Mouse (Mus musculus): Measurements from ENCODE around the gene AW549877.

The AW549877 gene

GRCm38 (mm10) chr15:3995448-3996266, at the start of gene AW549877:
Gene AW549877 (minus strand): TSS chr15:3995744.
- peak; percentile 99 for DNase-seq

DNA sequence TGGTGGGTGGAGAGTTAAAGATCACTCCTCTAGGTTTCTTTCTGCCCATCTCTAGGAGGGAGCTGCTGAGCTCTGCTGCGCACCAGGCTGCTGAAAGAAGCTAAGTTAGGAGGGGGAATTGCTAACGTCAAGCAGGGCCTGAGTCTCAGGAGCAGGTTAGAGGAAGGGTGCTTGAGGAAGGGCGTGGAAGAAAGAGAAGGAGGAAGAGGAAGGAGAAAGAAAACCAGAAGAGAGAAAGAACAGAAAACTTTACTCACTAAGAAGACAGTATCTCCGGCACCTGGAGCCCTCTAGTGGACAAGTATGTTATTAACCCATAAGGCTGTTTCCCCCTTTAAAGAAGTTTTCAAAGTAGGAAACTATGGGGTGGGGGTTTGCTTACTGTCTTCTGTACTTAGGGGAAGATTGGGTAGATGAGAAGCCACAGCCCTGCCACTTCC, 47.5 kb upstream of the AW549877 start:
- peak; percentile 32 for DNase-seq

DNA sequence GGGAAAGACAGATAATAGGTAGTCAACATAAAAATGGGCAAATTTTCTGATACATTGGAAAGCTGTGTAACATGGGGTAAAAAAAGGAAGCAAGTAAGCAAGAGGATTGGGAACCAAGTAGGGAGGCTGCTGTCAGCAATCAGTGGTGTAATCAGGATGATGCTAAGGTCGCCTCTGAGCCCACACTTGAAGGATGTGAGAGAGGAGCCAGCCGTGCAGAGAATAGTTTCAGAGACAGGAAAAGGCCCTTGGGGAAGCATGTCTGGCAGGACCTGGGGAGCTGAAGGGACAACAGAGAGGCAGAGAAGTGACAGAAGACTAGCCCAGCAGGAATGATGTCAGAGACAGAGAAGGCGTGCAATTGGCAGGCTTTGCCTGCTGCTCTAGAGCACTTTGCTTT, 46.9 kb upstream of the AW549877 start:
- no peak for DNase-seq

DNA sequence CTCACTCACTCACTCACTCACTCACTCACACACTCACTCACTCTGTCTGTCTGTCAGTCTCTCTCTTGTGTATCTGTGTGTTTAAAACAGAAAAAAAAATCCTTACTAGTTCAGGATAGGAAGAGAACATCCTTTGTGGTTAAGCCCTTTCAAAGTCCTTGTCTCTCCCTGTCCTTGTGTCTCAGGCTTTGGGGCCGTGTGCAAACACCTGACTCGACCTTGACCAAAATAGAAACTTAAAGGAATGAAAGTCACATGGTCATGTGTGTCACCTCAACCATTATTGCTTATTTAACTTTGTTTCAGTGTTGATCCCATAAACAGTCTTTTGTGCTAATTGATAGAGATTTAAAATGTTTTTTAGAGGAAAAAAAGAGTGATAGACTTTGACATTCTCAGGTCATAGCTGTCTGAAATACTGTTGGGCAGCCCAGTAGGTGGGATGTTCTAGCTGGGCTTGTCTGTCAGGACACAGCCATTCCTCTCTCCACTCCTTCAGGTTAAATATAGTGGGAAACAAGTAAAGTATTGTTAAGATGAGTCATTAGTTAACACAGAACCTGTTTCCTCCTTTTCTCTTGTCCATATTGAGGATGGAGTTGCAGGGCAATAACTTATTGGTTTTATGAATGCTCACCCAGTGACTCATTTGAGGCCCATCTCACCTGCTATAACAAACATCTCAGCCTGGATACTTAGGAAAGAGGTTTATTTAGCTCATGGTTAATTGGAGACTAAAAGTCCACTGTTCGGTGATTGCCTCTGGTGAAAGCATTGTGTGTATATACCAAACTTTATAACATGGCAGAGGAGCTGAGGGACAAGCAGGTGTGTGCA, 37.8 kb upstream of the AW549877 start:
- DNase-seq, result no peak

DNA sequence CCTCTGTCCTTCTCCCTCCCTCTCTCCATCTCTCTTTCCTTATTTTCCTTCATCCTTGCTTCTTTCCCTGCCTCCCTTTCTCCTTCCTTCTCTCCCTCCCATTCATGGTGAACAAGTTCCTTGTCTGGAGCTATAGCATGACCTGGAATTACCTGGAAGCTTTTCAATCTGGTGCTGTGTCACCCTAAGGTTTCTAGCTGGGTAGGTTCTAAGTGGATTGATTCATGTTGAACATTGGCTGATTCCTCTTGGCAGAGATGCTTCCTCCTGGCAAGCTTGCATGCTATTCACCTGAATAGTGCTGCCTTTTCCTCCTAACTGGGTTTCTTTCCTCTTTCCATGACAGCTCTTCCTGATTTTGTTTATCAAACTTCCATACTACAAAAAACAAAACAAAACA, 33.4 kb upstream of the AW549877 start:
- no peak for DNase-seq

GRCm38 (mm10) chr15:4028411-4028700, 32.8 kb upstream of the AW549877 start:
- DNase-seq, result peak; percentile 36

DNA sequence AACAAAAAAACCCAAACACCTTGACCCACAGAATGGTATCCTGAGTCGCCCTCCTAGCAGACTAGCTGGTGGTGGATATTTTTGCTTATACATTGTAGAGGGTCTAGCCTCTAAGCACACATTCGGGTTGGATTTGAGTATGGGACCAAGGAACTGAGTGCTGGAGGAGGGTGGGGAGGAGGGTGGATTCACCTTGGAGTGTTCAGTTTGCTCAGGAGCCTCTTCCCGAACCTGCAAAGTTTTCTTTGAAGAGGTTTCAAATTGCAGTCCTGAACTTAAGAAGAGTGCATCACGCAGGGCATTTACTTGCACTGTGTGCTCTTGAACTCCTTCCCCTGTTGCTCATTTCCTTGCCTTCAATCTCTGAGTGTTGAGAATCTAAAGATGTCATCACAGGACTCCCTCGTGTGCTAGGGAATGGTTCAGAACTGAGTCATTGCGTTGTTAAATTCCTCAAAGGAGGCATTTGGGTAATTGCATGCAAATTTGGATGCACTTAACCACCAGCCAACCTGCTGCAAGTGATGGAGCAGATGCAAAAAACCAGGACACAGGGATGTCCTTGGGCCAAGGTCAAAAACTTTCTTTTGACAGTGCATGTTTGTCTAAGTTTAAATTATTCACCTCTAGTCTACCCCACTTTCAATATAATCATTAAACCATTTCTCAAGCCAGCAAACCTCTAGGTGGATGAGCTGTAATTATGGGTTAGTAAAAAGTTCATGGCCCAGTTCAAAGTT, 32.3 kb upstream of the AW549877 start:
- peak; percentile 39 for DNase-seq

DNA sequence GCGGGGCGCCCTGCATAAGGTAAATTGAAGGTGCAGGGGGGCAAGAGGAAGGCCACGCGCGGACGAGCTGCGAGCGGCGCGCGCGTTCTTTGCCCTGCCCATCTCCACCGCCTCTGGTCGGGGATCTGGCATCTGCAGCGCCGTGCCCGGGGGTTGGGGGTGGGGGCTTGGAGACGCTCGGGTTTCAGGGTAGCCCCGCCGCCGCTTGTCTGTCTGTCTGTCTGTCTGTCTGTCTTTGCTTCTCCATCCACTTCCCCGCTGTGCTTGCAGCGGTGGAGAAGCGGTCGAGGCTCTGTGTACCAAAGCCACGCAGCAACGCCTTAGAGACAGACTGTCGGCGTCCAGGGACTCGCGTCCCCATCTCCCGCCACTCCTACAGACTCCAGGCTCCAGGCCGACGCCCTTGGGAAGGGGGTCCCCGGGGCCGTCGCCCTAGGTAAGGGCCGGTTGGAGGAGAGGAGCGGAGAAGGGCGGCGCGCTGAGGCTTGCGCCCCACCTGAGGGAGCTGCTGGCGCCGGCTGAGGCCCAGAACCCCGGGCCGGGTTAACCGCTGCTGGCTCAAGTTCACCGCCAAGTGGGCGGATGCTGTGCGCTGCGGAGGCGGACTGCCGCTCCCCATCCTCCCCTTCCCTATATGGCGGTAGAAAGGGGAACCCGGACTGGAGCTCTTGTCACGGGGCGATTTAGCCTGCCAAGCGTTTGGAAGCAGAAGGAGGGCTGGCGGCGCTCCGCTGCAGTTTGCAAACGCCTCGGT, 31.5 kb upstream of the AW549877 start:
- DNase-seq, result peak; percentile 91

DNA sequence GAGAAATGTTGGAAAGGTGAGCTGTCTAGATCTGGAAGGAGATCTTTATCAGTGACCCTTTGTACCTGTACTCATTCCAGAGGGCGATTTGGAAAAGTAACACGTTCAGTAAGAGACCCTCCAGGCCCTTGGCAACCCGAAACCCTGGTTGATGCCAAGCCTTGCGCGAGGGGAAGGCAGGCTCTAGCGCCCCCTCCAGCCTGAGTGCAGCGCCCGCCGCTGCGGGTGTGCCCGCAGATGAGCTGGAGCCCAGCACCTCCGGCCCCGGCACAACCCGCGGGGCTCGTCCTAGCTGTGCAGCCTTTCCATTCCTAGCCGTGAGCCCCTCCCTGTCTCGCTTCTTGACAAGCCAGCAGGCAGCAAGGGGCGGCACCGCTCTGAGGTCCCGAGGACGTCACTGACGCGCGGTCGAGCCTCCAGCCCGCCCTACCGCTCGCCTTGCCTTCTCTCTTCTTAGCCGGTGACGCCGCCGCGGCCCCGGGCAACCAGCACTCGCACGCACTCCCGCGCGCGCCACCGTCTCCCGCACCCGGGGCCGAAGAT, 30.8 kb upstream of the AW549877 start, which contains the start of gene Oxct1:
Oxct1 (plus strand) TSS at position 153 of the 543 bp plus-strand sequence.
- DNase-seq, result peak; percentile 93

GRCm38 (mm10) chr15:4025508-4025904, 30.0 kb upstream of the AW549877 start:
- no peak for DNase-seq

DNA sequence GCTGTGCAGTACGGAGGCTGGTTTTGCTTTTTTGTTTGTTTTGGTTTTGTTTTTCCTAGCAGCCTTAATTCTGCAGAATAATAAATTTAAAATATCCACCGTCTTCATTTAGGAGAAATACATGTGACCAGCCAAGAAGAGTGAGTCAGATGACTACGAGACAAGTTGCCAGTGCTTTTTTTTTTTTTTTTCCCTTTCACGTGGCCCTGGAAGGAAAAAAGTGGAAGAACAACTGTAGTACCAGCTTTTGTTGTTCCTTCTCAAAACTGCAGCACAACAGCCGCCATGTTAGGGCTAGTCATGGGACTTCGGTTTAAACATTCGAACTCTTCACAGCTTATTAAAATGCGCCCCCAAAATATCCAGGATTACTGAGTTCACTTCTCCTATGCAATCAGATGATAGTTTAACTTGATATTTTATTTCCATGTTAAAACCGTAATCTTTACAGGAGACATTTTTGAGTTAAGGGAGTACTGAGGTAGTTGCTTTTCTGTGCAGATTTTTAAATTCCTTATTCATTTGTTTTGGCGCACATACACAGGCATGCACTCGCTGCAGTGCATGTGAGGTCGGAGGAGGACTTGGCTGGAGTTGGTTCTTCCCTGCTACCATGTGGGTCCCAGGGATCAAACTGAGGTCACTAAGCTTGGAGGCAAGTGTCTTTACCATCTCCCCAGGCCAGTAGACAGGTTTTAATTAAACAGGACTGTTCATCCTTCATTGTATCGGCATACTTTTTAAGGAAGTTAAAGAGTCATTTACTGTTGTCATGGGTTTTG, 29.4 kb upstream of the AW549877 start:
- DNase-seq, result no peak

DNA sequence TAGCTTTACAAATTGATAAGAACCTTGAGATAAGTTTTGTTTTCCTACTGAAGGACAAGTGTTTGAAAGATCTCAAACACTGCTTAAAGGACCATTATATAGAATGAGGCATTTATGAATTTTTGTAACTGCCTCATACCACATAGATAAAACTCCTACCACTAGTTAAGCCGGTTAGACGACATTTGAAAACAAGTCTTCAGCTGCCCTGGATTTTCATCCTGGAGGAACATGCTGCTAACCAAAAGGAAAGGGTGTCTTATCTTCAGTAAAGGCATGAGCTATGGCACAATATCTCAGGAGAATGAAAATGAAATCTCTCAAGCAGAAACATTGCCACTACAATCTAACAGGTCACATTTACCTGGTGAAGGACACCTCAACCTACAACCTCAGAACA, 28.2 kb upstream of the AW549877 start:
- no peak for DNase-seq

- DNase-seq, result no peak
Observed at GRCm38 (mm10) chr15:4020711-4021110, 25.2 kb upstream of the AW549877 start.

- DNase-seq, result no peak
Observed at GRCm38 (mm10) chr15:4013873-4014272, 18.3 kb upstream of the AW549877 start.

- DNase-seq, result no peak
Observed at GRCm38 (mm10) chr15:4000536-4000935, 5.0 kb upstream of the AW549877 start.

DNA sequence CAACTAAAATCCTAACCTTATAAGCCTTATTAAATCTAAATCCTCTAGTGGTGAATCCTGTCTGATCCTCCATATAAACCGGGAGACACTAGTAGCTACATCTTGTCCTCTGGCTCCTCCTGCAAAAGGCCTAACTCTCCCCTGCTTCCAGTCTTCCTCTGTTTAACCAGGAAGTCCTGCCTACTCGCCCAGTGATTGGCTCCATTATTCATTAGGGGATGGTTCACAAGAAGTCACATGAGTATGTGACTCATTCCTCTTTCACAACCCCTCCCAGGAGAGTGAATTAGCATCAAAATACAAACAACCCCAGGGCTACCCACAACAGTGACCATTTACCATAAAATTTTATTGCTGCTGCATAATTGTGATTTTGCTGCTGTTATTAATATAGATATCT, 3.6 kb upstream of the AW549877 start:
- no peak for DNase-seq

DNA sequence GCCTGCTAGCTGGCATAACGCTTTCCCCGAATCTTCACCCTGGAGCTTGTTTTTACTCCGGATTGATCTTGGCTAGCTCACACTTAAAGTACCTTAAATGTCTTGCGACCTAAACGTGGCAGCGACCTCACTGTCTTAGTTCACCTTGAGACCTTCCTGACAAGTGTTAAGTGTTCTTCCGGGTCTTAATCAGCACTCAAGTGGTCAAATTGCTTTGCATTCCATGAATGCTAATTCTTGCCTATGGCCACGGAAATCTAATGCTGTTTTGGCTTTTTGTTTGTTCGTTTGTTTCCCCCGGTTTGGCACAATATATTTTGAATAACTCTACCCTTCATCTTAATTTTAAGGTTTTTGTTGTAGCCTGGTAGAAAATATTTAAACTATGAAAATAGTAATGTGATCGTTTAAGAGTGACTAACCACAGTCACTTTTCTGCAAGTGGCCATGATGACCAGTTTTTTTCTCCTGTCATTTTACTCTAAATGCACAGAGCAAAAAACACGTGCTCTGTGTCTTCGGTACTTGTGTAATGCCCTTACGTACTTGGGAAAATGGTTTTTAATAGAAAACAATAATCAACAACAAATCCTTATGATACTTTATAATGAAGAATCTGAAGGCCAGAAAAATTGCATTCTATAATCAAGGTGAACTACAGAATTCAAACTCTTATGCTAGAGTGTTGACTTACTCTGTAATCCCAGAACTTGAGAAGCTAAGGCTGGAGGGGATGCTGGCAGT, 895 bp upstream of the AW549877 start:
- DNase-seq, result no peak

GRCm38 (mm10) chr15:3994852-3995447, 594 bp downstream of the AW549877 start:
- DNase-seq, result no peak

GRCm38 (mm10) chr15:3987981-3988380, 7.6 kb downstream of the AW549877 start:
- peak; percentile 34 for DNase-seq

DNA sequence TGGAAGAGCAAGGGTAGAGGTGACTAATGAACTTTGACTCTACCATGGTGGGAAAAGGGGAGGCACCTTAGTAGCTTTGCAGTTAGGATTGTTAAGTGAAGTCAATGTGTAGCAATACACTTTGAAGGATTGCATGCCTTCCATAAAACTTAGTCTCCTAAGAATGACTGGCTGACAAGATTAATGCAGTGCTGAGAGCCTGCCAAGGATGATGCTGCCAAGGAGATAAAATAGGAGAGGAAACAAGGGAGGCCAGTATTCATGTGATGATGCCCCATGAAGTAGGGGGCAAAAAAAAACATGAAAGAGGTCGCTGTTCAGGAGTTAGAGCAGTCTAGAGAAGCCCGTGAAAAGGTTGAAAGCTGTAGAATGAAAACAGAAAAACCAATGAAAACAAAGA, 10.7 kb downstream of the AW549877 start:
- no peak for DNase-seq
